Mouse (Mus musculus) bone marrow macrophage, adult 2 months (primary cell): Measurements from ENCODE around the gene Cpm. TPM values are rescaled to one million over a fixed set of nuclear protein-coding genes. Genes with fewer than 3 reads are reported as not detected.

ENCODE experiments used
- H3K27ac ChIP-seq: 2 replicates; pipeline ENCODE4 v1.5.1; 2012; ENCODE audit warnings: low read depth, low read length; ENCODE audit not compliant: insufficient read depth
- H3K4me1 ChIP-seq: 2 replicates; pipeline ENCODE4 v1.6.1; 2012; ENCODE audit warnings: low read length; ENCODE audit not compliant: control insufficient read depth, insufficient read depth
- H3K4me3 ChIP-seq: 2 replicates; pipeline ENCODE4 v1.5.1; 2012; ENCODE audit warnings: mild to moderate bottlenecking, low read length, moderate library complexity; ENCODE audit not compliant: insufficient read depth
- CTCF ChIP-seq: IDR thresholded peaks from 2 replicates; pipeline ENCODE4 v1.5.1; 2012; ENCODE audit warnings: low read depth, mild to moderate bottlenecking, low read length, moderate library complexity
- POLR2A ChIP-seq: IDR thresholded peaks from 2 replicates; pipeline ENCODE4 v1.6.1; 2012; ENCODE audit warnings: mild to moderate bottlenecking, low read depth, low read length, borderline replicate concordance
- polyA plus RNA-seq: library from polyadenylated mRNA; stranded (reverse); fragments of >200 nt; gene quantifications from 2 replicates; pipeline ENCODE4 v1.2.4, GENCODE M21; 2012; ENCODE audit not compliant: missing spikeins, insufficient read depth, insufficient read length

The Cpm gene
- polyA plus RNA-seq, 1 experiment = not detected

DNA sequence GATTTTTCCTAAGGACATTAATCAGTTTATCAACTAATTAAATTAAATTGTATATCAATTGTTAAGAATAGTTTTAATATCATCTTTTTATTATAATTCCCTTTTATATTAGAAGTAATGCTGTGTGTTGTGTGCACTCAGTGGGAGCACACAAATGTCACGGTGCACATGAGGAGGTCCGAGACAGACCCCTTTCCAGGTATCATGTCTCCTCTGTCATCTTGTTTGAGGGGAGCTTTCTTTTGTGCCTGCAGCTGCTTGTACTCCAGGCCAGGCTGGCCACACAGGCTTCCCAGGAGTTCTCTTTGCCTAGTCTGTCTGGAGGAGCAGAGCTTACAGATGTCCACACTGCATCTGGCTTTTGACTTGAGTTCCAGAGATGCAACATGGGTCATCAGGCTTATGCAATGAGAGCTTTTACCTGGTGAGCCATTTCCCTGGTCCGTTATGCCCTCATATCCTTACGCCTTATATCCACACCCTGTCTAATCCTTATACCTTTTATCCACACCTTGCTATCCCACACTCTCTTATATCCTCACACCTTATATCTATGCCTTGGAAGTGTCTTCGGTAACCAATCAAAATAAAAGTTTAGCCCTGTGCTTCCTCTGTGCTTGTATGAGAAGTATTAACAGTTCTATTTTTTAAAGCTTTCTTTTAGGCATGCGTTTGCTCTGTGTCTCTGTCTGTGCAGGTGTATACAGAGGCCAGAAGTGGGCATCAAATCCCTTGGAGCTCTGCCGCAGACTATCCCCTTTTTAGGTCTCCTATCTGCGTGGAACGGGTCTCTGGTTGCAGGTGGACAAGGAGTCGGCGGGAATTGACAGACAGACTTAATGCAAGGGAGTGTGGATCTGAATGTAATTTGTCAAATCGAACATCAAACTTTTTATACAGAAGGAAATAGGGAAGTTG lies 7.4 kb upstream of the Cpm start:
- no peak overlapping the region for H3K4me3 ChIP-seq
- no peaks in the 10 kb centered on the region for H3K4me1 ChIP-seq
- TF ChIP-seq POLR2A (no peak), CTCF (no peak)

DNA sequence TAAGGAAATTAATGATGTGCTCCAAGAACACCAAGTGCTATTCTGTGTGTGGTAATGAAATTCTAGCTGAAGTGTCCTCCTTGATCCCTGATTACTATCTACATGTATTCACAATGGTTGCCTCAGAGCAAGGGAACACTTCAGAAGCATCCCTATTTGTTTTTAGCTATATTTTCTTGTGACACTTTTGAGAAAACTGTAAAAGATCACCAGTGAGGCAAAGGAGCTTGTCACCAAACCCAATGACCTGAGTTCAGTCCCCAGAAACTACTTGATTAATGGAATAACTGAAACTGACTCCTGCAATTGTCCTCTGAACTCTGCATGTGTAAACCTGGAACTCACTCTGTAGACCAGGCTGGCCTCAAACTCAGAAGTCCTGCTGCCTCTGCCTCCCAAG lies 5.9 kb upstream of the Cpm start:
- Histone ChIP-seq H3K4me3 (no peak overlapping the region), H3K27ac (no peak overlapping the region), H3K4me1 (no peaks in the 10 kb centered on the region)
- TF ChIP-seq CTCF = no peak
- TF ChIP-seq POLR2A = no peak

More for the DNA sequence above, 7.4 kb upstream of the Cpm start:
- H3K27ac ChIP-seq = no peak overlapping the region

- no peak overlapping the region for H3K4me3 ChIP-seq
- H3K27ac ChIP-seq = no peak overlapping the region
- H3K4me1 ChIP-seq = no peaks in the 10 kb centered on the region
- TF ChIP-seq CTCF = no peak
- TF ChIP-seq POLR2A = no peak
Measured at GRCm38 (mm10) chr10:117624222-117624621, 5.1 kb upstream of the Cpm start.

GRCm38 (mm10) chr10:117624655-117625497 lies 4.4 kb upstream of the Cpm start:
- Histone ChIP-seq H3K27ac (no peak overlapping the region), H3K4me3 (no peak overlapping the region), H3K4me1 (no peaks in the 10 kb centered on the region)
- TF ChIP-seq POLR2A = no peak
- no peak for TF ChIP-seq CTCF

DNA sequence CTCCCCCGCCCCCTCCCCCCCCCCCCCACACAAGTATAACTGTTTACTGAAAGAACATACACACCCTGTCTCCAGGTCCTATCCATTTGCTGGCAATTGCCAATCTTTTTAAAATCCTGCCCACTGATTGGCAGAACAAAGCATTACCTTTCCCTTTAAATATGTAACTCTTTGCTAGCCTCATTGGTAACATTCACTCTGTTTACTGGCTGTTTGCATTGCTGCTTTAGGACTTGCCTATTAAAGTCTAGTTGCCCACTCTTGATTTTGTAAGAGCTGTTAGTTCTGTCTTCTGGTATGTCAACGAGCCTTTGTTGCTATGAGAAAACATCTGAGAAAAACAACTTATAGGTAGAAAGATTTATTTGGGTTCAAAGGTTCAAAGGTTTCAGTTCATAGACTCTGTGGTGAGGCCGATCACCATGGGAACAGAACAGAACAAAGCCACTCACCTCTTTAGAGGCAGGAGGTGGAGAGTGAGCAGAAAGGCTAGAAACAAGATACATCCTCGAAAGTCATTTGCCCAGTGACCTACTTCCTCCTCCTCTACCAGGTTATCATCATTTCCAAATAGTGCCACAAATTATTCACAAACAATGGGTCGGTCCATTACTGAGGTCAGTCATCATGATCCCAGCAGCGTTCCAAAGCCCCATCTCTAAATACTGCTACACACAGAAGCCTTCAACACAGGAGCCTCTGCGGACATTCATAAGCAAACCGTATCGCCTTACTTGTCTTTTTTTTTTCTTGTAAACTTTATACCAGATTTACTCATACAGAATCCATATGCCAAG lies 3.6 kb upstream of the Cpm start:
- no peak for TF ChIP-seq POLR2A
- TF ChIP-seq CTCF = no peak
- Histone ChIP-seq H3K4me1 (no peaks in the 10 kb centered on the region), H3K27ac (no peak overlapping the region), H3K4me3 (no peak overlapping the region)

GRCm38 (mm10) chr10:117626297-117626613 lies 3.0 kb upstream of the Cpm start:
- Histone ChIP-seq H3K4me3 (no peak overlapping the region), H3K4me1 (no peaks in the 10 kb centered on the region), H3K27ac (no peak overlapping the region)
- TF ChIP-seq CTCF (no peak), POLR2A (no peak)

DNA sequence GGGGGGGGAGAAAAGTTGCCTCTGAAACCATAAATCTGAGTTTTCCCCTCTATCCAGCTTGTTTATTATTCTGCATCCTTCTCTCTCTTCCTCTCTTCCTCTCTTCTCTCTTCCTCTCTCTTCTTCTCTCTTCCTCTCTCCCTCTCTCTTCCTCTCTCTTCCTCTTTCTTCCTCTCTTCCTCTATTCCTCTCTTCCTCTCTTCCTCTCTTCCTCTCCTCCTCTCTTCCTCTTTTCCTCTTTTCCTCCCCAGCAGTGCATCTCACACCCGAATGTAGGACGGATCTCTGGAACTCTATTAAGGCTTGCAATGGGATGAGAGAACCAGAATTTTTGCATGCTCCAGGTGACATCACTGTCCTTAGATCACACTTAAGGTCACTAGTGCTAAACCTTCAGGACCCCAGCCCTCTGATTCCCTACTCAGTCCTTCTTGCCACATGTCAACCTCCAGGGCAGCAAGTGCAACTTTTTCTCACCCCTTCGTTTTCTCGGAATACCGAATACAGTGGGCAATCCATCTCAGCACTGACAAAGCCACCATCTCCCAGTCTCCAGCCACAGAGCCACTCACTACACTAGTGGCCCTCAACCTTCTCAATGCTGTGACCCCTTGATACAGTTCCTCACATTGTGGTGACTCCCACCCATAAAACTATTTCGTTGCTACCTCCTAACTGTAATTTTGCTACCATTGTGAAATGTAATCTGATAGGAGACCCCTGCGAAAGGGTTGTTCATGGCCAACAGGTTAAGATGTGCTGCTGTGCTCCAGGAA lies 2.3 kb upstream of the Cpm start:
- TF ChIP-seq CTCF (no peak), POLR2A (no peak)
- H3K4me1 ChIP-seq = no peaks in the 10 kb centered on the region
- no peak overlapping the region for H3K4me3 ChIP-seq
- H3K27ac ChIP-seq = no peak overlapping the region

- TF ChIP-seq POLR2A = no peak
- TF ChIP-seq CTCF = no peak
- H3K4me1 ChIP-seq = no peaks in the 10 kb centered on the region
- no peak overlapping the region for H3K27ac ChIP-seq
- H3K4me3 ChIP-seq = no peak overlapping the region
Measured at GRCm38 (mm10) chr10:117627616-117627930, 1.7 kb upstream of the Cpm start.

GRCm38 (mm10) chr10:117627949-117628348 lies 1.4 kb upstream of the Cpm start:
- no peak overlapping the region for H3K4me3 ChIP-seq
- H3K27ac ChIP-seq = no peak overlapping the region
- TF ChIP-seq CTCF = no peak
- TF ChIP-seq POLR2A = no peak
- no peaks in the 10 kb centered on the region for H3K4me1 ChIP-seq
